7 mouse cellular contexts compared by ENCODE assay signal in genomic region chr13:55569726-55570285, GRCm38 (mm10). TPM values are rescaled to one million over a fixed set of nuclear protein-coding genes. Genes with fewer than 3 reads are reported as not detected.
DNase-seq lines count a peak whose midpoint lies in the region; ATAC-seq and TF ChIP-seq lines count a peak whose summit lies in the region.

No protein-coding gene starts in this region.

- H3K36me3 ChIP-seq in C2C12 (ENCODE audit: control insufficient read depth, insufficient read depth) (peaks cover 7% of the 10 kb centered on the region), E14TG2a.4 (ENCODE audit: insufficient read depth, low read length) (peaks cover 44% of the 10 kb centered on the region)
- H3K36me3 ChIP-seq in heart, embryonic 11.5 days (ENCODE audit: control insufficient read depth, insufficient read depth, low read length): no peaks in the 10 kb centered on the region
- H3K36me3 ChIP-seq in midbrain, embryonic 14.5 days (ENCODE audit: control insufficient read depth, insufficient read depth, low read length): peaks cover 27% of the 10 kb centered on the region

- peak overlapping the region; percentile 80 for H3ac ChIP-seq in C2C12 (ENCODE audit: control insufficient read depth, insufficient read length, low read depth)

- H3K4me2 ChIP-seq in heart, embryonic 11.5 days: peak overlapping the region; percentile 81
- H3K4me2 ChIP-seq in midbrain, embryonic 14.5 days (ENCODE audit: low read length): peak overlapping the region; percentile 83

- H3K4me3 ChIP-seq in C2C12 (ENCODE audit: insufficient read depth, poor library complexity, severe bottlenecking) (peak overlapping the region; percentile 85), E14TG2a.4 (replicated peaks; ENCODE audit: low read length) (peak overlapping the region; percentile 97)
- H3K4me3 ChIP-seq in heart, embryonic 11.5 days (ENCODE audit: low read depth, low read length): peak overlapping the region; percentile 97
- peak overlapping the region; percentile 95 for H3K4me3 ChIP-seq in midbrain, embryonic 14.5 days (replicated peaks; ENCODE audit: low read depth, low read length)

- H3K79me2 ChIP-seq in C2C12 (ENCODE audit: control insufficient read depth, insufficient read depth): peaks cover 74% of the 10 kb centered on the region

- H3K9ac ChIP-seq in heart, embryonic 11.5 days (ENCODE audit: low read depth, low read length): peak overlapping the region; percentile 96
- H3K9ac ChIP-seq in midbrain, embryonic 14.5 days (replicated peaks; ENCODE audit: low read length): peak overlapping the region; percentile 96

- peaks cover 33% of the 10 kb centered on the region for H3K4me1 ChIP-seq in E14TG2a.4 (replicated peaks; ENCODE audit: low read depth, low read length)
- peaks cover 9% of the 10 kb centered on the region for H3K4me1 ChIP-seq in heart, embryonic 11.5 days (ENCODE audit: control insufficient read depth, insufficient read depth, low read length)
- H3K4me1 ChIP-seq in midbrain, embryonic 14.5 days (ENCODE audit: control insufficient read depth, insufficient read depth, low read length): peaks cover 23% of the 10 kb centered on the region

- TF ChIP-seq CTCF in C2C12 (IDR thresholded peaks at IDR 0.05; ENCODE audit: control insufficient read depth, insufficient read depth, insufficient read length) (no peak), E14TG2a.4 (conservative IDR thresholded peaks at IDR 0.05; ENCODE audit: low read length) (no peak)

- peak; percentile 53 to 59 for DNase-seq in cerebellum, postnatal 25 days
- DNase-seq in kidney, postnatal 36 days: peak; percentile 23 to 54
- DNase-seq in midbrain, embryonic 14.5 days: peak; percentile 55
- DNase-seq in adipocyte (ENCODE audit: low spot score): no peak

- peaks cover 45% of the 10 kb centered on the region for H3K79me3 ChIP-seq in C2C12 (ENCODE audit: low read depth)

- H3K27ac ChIP-seq in heart, embryonic 11.5 days (ENCODE audit: low read depth, low read length): no peak overlapping the region
- peak overlapping the region; percentile 91 for H3K27ac ChIP-seq in midbrain, embryonic 14.5 days (replicated peaks; ENCODE audit: low read depth, low read length)

- no peak for ATAC-seq in heart, embryonic 11.5 days (replicated peaks; ENCODE audit: insufficient number of reproducible peaks, low FRiP score, low TSS enrichment)
- no peak for ATAC-seq in midbrain, embryonic 14.5 days (ENCODE audit: low FRiP score, low TSS enrichment)

- H3K9me3 ChIP-seq in E14TG2a.4 (ENCODE audit: low read length): peaks cover 11% of the 10 kb centered on the region
- H3K9me3 ChIP-seq in heart, embryonic 11.5 days (replicated peaks; ENCODE audit: control insufficient read depth, low read length): peaks cover 2% of the 10 kb centered on the region; the same call in 1 of the 2 replicates
- H3K9me3 ChIP-seq in midbrain, embryonic 14.5 days (ENCODE audit: control insufficient read depth, low read length): no peaks in the 10 kb centered on the region

- H3K27me3 ChIP-seq in C2C12 (ENCODE audit: control insufficient read depth, insufficient read depth, insufficient read length) (no peaks in the 10 kb centered on the region), E14TG2a.4 (ENCODE audit: insufficient read depth, low read length) (no peaks in the 10 kb centered on the region)
- no peaks in the 10 kb centered on the region for H3K27me3 ChIP-seq in heart, embryonic 11.5 days (ENCODE audit: control insufficient read depth, insufficient read depth, low read length)
- H3K27me3 ChIP-seq in midbrain, embryonic 14.5 days (ENCODE audit: control insufficient read depth, insufficient read depth, low read length): no peaks in the 10 kb centered on the region

- WGBS in heart, embryonic 11.5 days (ENCODE audit: insufficient replicate concordance): 16% methylated on average over 16 of the region's 16 CpGs
- WGBS in midbrain, embryonic 14.5 days: 2% methylated on average over 16 of the region's 16 CpGs

TF ChIP-seq in C2C12, 6 proteins besides CTCF, POLR2A, EP300 and RAD21:
- TF ChIP-seq MYOG (IDR thresholded peaks at IDR 0.05; ENCODE audit: control insufficient read depth, extremely low read depth, insufficient read length) (no peak), FOSL1 (IDR thresholded peaks at IDR 0.05; ENCODE audit: insufficient read depth, low read length, poor library complexity, severe bottlenecking) (no peak), MAX (IDR thresholded peaks at IDR 0.05) (no peak), MYOD1 (IDR thresholded peaks at IDR 0.05; ENCODE audit: control insufficient read depth, insufficient read length, low read depth) (no peak), CEBPB (IDR thresholded peaks at IDR 0.05; ENCODE audit: low read depth) (no peak), USF1 (IDR thresholded peaks at IDR 0.05; ENCODE audit: low read depth) (no peak)
TF ChIP-seq in C2C12: peak in this region for 0.

RNA-seq across cellular contexts. Expression of gene Fam193b, which starts 1.1 kb away (rescaled TPM):
- 15.9 TPM for polyA plus RNA-seq in C2C12 (2012; fragmentation: generic; extraction: Trizol)
- 19.1 and 21.9 TPM in 2 replicates for polyA plus RNA-seq in heart, embryonic 11.5 days (2014; fragmentation: Nextera tagmentation; extraction: Ambion mirVana)
- 50.0 and 57.6 TPM in 2 replicates for polyA plus RNA-seq in midbrain, embryonic 14.5 days (2014; fragmentation: Nextera tagmentation; extraction: Ambion mirVana)

RNA-seq across cellular contexts. Expression of gene Tmed9, which starts 3.7 kb away (rescaled TPM):
- 191 TPM for polyA plus RNA-seq in C2C12 (2012; fragmentation: generic; extraction: Trizol)
- 58.5 and 63.3 TPM in 2 replicates for polyA plus RNA-seq in heart, embryonic 11.5 days (2014; fragmentation: Nextera tagmentation; extraction: Ambion mirVana)
- polyA plus RNA-seq in midbrain, embryonic 14.5 days (2014; fragmentation: Nextera tagmentation; extraction: Ambion mirVana): 61.3 and 126 TPM in 2 replicates

RNA-seq across cellular contexts. Expression of gene B4galt7, which starts 29.9 kb away (rescaled TPM):
- polyA plus RNA-seq in C2C12 (2012; fragmentation: generic; extraction: Trizol): 16.1 TPM
- 15.8 and 18.8 TPM in 2 replicates for polyA plus RNA-seq in heart, embryonic 11.5 days (2014; fragmentation: Nextera tagmentation; extraction: Ambion mirVana)
- 24.5 and 28.8 TPM in 2 replicates for polyA plus RNA-seq in midbrain, embryonic 14.5 days (2014; fragmentation: Nextera tagmentation; extraction: Ambion mirVana)

RNA-seq across cellular contexts. Expression of gene Ddx41, which starts 33.3 kb away (rescaled TPM):
- polyA plus RNA-seq in C2C12 (2012; fragmentation: generic; extraction: Trizol): 65.4 TPM
- polyA plus RNA-seq in heart, embryonic 11.5 days (2014; fragmentation: Nextera tagmentation; extraction: Ambion mirVana): 36.5 and 39.9 TPM in 2 replicates
- polyA plus RNA-seq in midbrain, embryonic 14.5 days (2014; fragmentation: Nextera tagmentation; extraction: Ambion mirVana): 56.2 and 57.6 TPM in 2 replicates

RNA-seq across cellular contexts. Expression of gene Dok3, which starts 40.7 kb away (rescaled TPM):
- 0.83 TPM for polyA plus RNA-seq in C2C12 (2012; fragmentation: generic; extraction: Trizol)
- polyA plus RNA-seq in heart, embryonic 11.5 days (2014; fragmentation: Nextera tagmentation; extraction: Ambion mirVana): 0.90 and 1.1 TPM in 2 replicates
- 3.4 and 4.0 TPM in 2 replicates for polyA plus RNA-seq in midbrain, embryonic 14.5 days (2014; fragmentation: Nextera tagmentation; extraction: Ambion mirVana)
